Mouse (Mus musculus): Measurements from ENCODE around the gene Adgrf1.

Adgrf1 gene

DNA sequence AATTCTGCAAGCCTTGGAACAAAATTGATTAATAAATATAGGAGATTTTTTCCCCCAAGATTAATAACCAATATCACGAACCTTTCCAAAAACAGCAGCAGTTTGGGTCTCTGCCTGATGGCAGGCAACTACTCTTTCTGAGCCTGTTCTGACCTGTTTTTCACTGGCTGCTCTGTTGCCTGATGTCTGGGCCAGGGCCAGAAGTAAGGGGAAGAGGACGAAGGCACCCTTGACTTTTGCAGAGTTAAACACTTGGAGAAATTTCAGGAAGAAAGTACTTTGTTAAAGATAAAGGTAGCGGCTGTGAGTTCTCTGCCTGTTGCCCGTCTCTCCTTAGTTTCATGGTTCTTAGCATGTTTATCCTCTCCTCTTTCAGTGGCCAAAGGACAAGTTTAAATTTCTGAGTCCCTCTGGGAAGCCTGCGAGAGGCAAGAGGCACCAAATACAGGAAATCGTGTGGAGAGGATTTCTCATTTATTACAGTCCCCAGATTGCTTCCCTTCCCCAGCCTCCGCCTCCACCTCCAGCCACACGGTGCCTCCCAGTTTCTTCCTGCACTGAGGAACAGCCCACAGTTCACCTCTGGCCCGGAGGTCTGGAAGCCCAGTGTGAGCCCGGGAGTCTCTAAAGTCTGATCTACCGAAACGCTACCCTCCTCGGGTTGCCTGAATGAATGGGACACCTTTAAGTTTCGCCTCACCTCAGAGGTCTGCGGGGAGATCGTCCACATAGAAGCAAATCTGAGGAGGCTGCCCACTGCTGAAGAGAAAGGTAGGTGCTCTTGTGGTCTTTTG is 89.9 kb downstream of the Adgrf1 start, which contains the start of gene Adgrf5:
Adgrf5 (plus strand) TSS at position 626 of the 794 bp plus-strand sequence.
- in situ Hi-C loops (cut with MboI) = no loop called here

- in situ Hi-C loops (cut with MboI) = no loop called here
These were observed 90.9 kb downstream of the Adgrf1 start for GRCm38 (mm10) chr17:43361021-43361420.

DNA sequence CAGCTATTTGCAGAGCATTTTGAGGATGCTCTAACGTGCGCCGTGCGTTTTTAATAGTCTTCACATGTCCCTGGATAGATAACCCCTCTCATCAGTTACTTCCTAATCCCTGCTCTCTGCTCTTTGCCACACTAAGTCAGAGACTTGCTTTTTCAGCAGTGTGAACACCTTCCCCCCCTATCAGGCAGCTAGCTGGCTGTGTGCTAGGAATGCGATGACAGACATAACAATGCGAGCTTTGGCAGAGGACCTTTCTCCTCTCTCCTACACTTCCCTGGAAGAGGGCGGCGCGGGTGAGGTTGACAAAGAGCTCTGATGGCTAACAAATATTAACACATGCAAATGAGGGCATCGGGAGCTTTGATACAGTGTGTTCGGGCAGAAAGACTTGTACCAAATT is 92.2 kb downstream of the Adgrf1 start:
- in situ Hi-C loops (cut with MboI) = no loop called here

DNA sequence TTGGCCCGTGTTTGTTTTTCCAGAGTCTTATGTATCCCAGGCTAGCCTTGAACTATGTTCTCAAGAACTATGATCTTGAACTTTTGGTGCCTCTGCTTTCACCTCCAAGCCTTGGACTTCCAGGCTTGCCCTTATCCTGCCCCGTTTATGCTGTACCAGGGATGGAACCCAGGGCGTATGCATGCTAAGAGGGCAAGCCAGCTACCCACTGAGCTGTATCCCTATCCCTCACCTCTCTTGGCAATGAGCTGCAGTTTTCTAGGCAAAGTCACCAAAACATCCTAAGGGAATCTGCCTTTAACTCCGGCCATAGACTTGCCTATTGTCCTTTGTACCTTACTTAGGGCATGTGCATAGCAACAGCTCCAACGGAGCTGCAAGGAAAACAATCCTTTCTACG is 92.8 kb downstream of the Adgrf1 start:
- in situ Hi-C loops (cut with MboI) = no loop called here

DNA sequence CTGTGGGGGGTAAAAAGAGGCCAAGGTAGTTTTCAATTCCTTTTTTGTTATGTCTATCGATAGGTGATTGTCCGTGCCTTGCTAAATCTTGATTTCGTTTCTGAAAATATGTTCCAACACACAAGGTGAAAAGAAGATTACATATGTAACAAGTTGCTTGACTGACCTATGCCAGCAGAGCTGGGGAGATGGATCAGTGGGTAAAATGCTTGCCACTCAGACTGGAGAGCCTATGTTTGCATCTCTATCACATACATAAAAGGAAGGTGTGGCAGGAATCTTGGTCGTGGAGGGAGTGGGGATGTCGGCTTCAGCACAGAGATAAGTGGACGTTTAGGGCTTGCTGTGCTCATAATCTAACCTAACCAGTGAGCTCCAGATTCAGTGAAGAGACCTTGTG is 93.8 kb downstream of the Adgrf1 start:
- in situ Hi-C loops (cut with MboI) = no loop called here

GRCm38 (mm10) chr17:43365297-43365696 is 95.2 kb downstream of the Adgrf1 start:
- in situ Hi-C loops (cut with MboI) = no loop called here

GRCm38 (mm10) chr17:43366486-43366885 is 96.4 kb downstream of the Adgrf1 start:
- in situ Hi-C loops (cut with MboI) = no loop called here

DNA sequence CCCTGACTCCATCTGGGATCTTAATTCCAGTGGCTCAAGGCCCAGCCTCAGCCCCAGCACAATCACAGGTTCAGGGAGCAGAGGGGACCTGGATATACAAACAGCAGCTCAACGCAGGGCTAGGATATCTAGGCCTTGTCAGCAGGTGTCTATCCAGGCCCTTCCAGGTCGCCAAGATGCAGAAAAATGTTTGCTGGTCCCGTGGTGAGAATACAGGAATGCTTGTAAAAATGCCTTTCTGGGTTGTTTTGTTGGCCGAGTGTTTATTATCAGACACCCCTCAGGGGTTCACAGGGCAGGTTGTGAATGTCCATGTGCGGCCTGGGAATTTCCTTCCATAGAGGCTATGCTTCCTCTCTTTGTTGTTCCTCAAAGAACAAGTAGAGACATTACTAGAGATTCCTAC is 98.0 kb downstream of the Adgrf1 start:
- in situ Hi-C loops (cut with MboI) = no loop called here

DNA sequence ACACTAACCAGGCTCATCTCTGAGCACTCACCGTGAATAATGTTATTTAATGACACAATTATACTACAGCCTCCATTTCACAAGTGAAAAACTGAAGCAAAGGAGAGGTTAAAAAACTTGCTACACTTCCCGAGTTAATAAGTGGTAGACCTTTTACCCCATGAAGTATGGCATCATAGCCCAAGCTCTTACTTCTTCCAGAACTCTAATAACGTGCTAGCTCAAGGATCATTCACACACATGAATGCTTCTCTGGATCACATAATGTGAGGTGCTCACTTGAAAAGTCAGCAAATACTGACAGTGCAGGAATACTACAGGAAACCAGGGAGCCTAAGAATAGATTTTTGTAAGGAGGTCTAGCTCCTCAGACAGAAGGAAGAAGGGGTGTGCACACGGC is 102.5 kb downstream of the Adgrf1 start:
- in situ Hi-C loops (cut with MboI) = no loop called here

DNA sequence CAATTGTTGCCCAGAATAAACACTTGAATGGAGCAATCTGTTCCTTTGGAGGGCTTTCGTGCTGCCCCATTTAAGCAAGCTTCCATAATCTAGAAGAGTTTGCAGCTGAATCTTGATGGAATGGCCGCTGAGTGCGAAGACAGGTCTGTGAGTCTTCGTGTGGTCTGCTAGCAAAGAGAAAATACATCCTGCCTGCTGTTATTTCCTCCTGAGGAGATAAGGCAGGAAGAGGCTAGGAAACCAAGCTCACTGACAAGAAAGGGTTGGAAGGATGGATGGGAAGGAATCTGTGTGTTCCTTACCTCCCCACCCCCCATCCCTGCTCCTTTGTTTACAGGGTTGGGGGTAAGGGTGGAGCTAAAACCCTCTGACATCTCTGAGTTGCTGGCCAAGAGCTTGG is 103.9 kb downstream of the Adgrf1 start:
- in situ Hi-C loops (cut with MboI) = no loop called here
